Mouse (Mus musculus) embryonic facial prominence, embryonic 14.5 days (tissue): Measurements from ENCODE around the gene Cdh5. TPM values are rescaled to one million over a fixed set of nuclear protein-coding genes. Genes with fewer than 3 reads are reported as not detected.

Source experiments
- ATAC-seq: fragments of 200-750 bp; cut with Nextera tagmentation; 2 replicates; pipeline ENCODE4 v1.8.0; 2017; ENCODE audit warnings: low read depth, moderate number of reproducible peaks, moderate TSS enrichment
- DNase-seq: peaks from one replicate; pipeline ENCODE4 v3.0.0-alpha.2; 2015; ENCODE audit warnings: low spot score
- H3K27ac ChIP-seq: fragments of 300-500 bp; sonication (generic); replicated peaks from 2 replicates; pipeline ENCODE4 v1.5.1; 2014; ENCODE audit warnings: low read depth, mild to moderate bottlenecking, low read length, moderate library complexity
- H3K27me3 ChIP-seq: fragments of 300-500 bp; sonication (generic); replicated peaks from 2 replicates; pipeline ENCODE4 v1.6.1; 2014; ENCODE audit warnings: low read length; ENCODE audit not compliant: control insufficient read depth, insufficient read depth
- H3K36me3 ChIP-seq: fragments of 300-500 bp; sonication (generic); 2 replicates; pipeline ENCODE4 v1.6.1; 2014; ENCODE audit warnings: low read length, mixed read lengths; ENCODE audit not compliant: control insufficient read depth, insufficient read depth
- H3K4me1 ChIP-seq: fragments of 300-500 bp; sonication (generic); 2 replicates; pipeline ENCODE4 v1.6.1; 2014; ENCODE audit warnings: antibody characterized with exemption, low read length; ENCODE audit not compliant: control insufficient read depth, insufficient read depth
- H3K4me2 ChIP-seq: fragments of 300-500 bp; sonication (generic); 2 replicates; pipeline ENCODE4 v1.6.1; 2014; ENCODE audit warnings: low read depth, mild to moderate bottlenecking, low read length, moderate library complexity, mixed read lengths
- H3K4me3 ChIP-seq: fragments of 300-500 bp; sonication (generic); 2 replicates; pipeline ENCODE4 v1.5.1; 2014; ENCODE audit warnings: low read depth, mild to moderate bottlenecking, low read length
- H3K9ac ChIP-seq: fragments of 300-500 bp; sonication (generic); 2 replicates; pipeline ENCODE4 v1.6.1; 2014; ENCODE audit warnings: low read depth, mild to moderate bottlenecking, low read length, moderate library complexity, mixed read lengths
- H3K9me3 ChIP-seq: fragments of 300-500 bp; sonication (generic); 2 replicates; pipeline ENCODE4 v1.6.1; 2016; ENCODE audit warnings: low read length; ENCODE audit not compliant: control insufficient read depth
- WGBS: fragments of 180-500 bp; shearing (Covaris S2); extraction: QIAGEN DNeasy Blood & Tissue Kit; methylation state at CpG from one replicate; pipeline ENCODE4 v1.1.7; 2014; 5-methylcytosine and 5-hydroxymethylcytosine counted together
- polyA plus RNA-seq: library from polyadenylated mRNA; unstranded; fragments of >200 nt; fragmentation: Nextera tagmentation; extraction: Ambion mirVana; gene quantifications from 2 replicates; pipeline ENCODE4 v1.2.1, GENCODE M21; 2014

Gene Cdh5
- polyA plus RNA-seq, 1 experiment from 2014 or later = 46.2 TPM

DNA sequence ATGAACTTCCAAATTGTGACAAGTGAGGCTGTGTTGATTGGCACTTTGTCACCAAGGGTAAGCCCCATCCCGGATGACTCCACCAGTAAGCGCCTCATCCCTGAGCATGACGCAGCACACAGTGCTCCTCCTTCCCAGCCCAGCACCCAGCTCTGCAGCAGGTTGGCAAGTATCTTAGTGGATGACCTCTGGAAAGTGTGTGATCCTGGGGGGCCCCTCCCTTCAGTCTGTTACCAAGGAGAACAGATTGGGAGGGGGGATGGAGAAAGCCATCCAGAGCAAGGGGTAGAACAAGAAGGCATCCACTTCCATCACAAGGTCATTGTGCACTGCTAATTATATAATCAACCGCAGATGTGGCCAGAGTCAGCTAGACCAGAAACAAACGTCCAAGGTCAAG, 59.3 kb downstream of the Cdh5 start:
- H3K4me2 ChIP-seq = no peak overlapping the region
- DNase-seq = no peak
- 52% methylated on average over 5 of the region's 5 CpGs for WGBS
- no peaks in the 10 kb centered on the region for H3K36me3 ChIP-seq
- ATAC-seq = no peak
- no peak overlapping the region for H3K4me3 ChIP-seq
- no peaks in the 10 kb centered on the region for H3K4me1 ChIP-seq
- no peak overlapping the region for H3K9ac ChIP-seq
- no peaks in the 10 kb centered on the region for H3K9me3 ChIP-seq
- no peak overlapping the region for H3K27ac ChIP-seq
- no peaks in the 10 kb centered on the region for H3K27me3 ChIP-seq

DNA sequence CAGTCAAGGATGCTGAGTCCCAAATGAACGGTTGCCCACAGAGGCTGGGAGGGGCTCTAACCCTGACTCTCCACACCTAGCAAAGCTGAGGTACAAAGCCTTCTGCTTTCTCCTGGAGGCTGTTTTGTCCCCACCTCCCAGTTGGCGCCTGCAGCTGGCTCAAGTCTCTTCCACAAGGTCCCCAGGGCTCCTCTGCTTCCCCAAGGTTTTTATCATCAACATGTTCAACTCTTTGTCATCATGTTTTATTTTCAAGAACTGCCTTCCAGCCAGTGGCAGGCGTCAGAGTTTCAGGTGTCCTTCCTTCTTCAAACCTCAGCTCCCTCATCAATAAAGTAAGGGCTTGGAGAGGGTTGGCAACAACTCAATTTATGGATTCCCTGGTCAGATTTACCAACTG, 68.0 kb downstream of the Cdh5 start:
- DNase-seq (no peak), ATAC-seq (no peak)
- Histone ChIP-seq H3K9me3 (no peaks in the 10 kb centered on the region), H3K27ac (no peak overlapping the region), H3K4me2 (no peak overlapping the region), H3K9ac (no peak overlapping the region), H3K36me3 (no peaks in the 10 kb centered on the region), H3K4me3 (no peak overlapping the region), H3K4me1 (peaks cover 5% of the 10 kb centered on the region; the same call in 1 of the 2 replicates), H3K27me3 (peaks cover 45% of the 10 kb centered on the region)
- WGBS = 74% methylated on average over 3 of the region's 3 CpGs

DNA sequence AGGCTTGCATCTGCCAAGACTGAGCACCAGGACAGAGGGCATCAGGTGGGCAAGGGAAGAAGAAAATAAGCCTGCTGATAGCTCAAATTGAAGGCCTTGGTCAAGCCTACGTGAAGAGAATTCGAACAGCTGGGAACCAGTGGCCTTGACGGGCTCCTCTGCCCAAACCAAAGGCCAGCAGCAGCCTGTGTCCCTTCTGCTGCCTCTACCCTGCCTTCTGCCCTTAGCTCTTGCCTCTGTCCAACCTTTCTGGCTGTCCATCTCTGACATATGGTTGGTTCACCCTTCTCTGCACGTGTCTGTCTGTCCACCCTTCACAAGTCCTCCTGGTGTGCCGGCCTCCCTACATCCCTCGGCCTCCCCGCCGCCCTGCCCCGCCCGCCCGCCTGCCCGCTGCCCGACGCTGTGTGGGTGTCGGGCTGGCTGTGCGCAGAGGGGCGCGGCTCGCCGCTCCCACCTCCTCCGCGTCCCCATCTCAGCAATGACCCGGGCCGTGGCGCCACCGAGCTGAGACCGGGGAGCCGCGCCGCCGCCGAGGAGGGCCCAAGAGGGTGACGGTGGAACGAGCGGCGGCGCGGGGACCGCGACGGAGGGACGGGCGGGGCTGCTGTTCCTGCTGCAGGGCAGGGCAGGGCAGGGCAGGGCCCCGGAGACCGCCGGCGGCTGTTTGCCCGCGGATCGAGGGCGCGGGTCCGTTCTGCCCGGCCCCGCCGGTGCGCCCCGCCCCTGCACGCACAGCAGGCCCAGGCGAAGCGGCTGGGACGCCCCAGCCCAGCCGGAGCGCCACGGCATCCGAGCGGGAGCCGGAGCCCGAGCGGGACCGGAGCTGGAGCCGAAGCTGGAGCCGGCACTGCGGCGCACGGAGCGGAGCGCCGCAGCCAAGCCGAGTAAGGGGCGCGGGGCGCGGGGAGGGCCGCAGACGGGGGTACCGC, 69.0 kb downstream of the Cdh5 start, which contains the start of gene Bean1:
Bean1 (plus strand) TSS at position 325 of the 932 bp plus-strand sequence.
- DNase-seq = peak; percentile 35
- peak within 1 kb of the TSS; percentile 67 for H3K4me3 ChIP-seq
- peaks cover 5% of the 10 kb centered on the region; the same call in 1 of the 2 replicates for H3K4me1 ChIP-seq
- H3K4me2 ChIP-seq = peak within 1 kb of the TSS; percentile 98
- ATAC-seq = peak; percentile 86
- H3K9me3 ChIP-seq = no peaks in the 10 kb centered on the region
- 4% methylated on average over 31 of the region's 87 CpGs for WGBS
- H3K27ac ChIP-seq = no peak within 1 kb of the TSS
- H3K9ac ChIP-seq = peak within 1 kb of the TSS; percentile 76
- no peaks in the 10 kb centered on the region for H3K36me3 ChIP-seq
- peaks cover 45% of the 10 kb centered on the region for H3K27me3 ChIP-seq

DNA sequence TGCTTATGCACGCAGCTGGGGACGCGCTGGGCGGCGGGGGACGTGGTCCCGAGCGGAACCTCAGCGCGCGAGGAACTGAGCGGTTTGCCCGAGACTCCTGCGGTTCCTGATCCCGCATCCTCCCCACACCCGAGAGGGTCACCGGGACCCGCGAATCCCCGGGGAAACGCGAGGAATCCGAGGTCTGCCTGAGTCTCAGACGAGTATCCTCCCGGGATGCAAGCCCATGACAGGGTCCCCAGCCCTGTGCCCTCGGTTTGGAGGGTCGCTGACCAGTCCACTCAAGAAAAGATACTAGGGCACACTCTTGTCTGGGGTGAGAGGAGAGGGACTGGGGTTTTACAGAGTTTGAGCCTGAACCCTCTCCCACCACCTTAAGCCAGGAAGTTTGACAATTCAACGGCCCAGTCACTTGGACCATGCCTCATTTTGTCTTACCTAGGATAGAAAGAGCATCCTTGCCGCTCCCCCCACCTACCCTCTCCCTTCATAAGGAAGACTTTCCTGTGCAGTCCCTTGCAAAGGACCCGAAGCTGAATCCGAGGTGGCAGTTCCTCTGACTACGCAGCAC, 69.7 kb downstream of the Cdh5 start:
- H3K36me3 ChIP-seq = no peaks in the 10 kb centered on the region
- no peak overlapping the region for H3K27ac ChIP-seq
- peak overlapping the region; percentile 76 for H3K9ac ChIP-seq
- H3K4me1 ChIP-seq = peaks cover 5% of the 10 kb centered on the region; the same call in 1 of the 2 replicates
- DNase-seq (peak; percentile 4), ATAC-seq (0 out of 2 replicates have a peak, but pooled peaks have one; percentile 2)
- H3K4me2 ChIP-seq = peak overlapping the region; percentile 98
- peaks cover 45% of the 10 kb centered on the region for H3K27me3 ChIP-seq
- peak overlapping the region; percentile 67 for H3K4me3 ChIP-seq
- H3K9me3 ChIP-seq = no peaks in the 10 kb centered on the region
- WGBS = 5% methylated on average over 26 of the region's 32 CpGs

DNA sequence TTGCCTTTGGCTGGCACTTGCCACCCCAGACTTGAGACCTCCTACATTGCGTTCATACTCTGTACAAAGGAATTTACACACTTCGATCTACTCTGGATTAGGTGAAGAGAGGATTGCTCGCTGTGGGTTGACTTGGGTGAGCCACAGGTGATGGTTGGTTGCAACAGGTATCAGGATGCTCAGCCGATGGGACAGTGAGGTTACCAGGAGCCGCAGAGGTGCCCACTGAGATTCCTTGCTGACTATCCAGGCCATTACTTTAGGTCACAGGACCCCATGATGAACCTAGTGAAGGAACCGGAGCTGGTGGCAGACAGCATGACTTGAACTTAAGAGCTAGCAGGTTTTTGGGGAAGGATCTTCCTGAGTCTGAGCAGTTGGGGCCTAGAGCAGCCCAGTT, 71.0 kb downstream of the Cdh5 start:
- Histone ChIP-seq H3K9ac (no peak overlapping the region), H3K27ac (no peak overlapping the region), H3K4me2 (no peak overlapping the region), H3K4me3 (no peak overlapping the region), H3K36me3 (no peaks in the 10 kb centered on the region), H3K9me3 (no peaks in the 10 kb centered on the region), H3K4me1 (peaks cover 5% of the 10 kb centered on the region; the same call in 1 of the 2 replicates), H3K27me3 (peaks cover 45% of the 10 kb centered on the region)
- no peak for DNase-seq
- ATAC-seq = no peak
- WGBS = 92% methylated on average over 6 of the region's 6 CpGs

DNA sequence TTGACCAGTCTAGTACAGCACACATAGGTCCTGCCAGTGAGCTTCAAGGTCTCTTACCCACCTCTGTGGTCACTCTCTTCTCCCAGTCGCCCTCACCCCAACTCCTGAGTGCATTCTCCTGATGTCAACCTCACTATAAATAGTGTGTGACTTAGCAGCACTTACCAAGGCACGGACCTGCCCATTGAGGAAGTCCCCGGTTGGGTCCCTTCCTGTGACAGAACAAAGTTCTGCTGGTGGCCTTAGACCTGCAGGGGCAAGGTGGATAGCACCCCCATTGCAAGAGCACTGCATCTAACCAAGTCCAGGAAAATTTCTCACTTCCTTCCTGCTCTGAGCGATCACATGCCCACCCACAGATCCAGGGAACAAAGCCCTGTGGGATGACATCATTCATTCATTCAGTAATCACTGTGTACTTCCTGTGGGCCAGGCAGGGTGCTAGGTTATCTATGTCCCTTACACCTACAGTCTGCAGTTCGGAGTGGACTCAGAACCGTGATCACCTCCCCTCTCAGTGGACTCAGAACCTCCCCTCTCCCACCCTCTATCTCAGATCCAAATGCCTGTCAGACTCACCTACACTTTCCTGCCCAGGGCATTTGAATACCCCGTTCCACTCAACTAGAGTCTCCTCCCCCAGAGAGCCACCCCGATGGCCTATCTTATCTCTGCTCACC, 74.6 kb downstream of the Cdh5 start:
- Histone ChIP-seq H3K27ac (no peak overlapping the region), H3K9ac (no peak overlapping the region), H3K4me1 (peaks cover 3% of the 10 kb centered on the region; the same call in 1 of the 2 replicates), H3K4me2 (no peak overlapping the region), H3K9me3 (no peaks in the 10 kb centered on the region), H3K4me3 (no peak overlapping the region), H3K27me3 (peaks cover 28% of the 10 kb centered on the region), H3K36me3 (no peaks in the 10 kb centered on the region)
- 71% methylated on average over 8 of the region's 8 CpGs for WGBS
- ATAC-seq (no peak), DNase-seq (no peak)

DNA sequence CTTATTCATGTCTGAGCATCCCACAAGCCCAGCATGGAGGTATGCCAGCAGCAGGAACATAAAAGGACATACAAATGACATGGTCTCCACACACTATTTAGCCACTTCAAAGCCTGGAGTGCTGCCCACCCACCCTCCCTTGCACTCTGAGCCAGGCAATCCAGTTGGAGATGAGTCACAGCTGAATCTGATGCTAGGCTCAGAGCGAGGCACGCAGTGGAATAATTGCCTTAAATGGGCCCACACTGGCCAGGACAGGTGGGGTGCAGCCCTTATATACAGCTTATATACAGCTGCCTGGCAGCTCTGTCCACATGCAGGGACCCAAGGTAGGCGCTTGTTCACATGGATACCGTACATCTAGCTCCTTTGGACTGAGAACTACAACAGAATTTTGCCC, 75.6 kb downstream of the Cdh5 start:
- H3K36me3 ChIP-seq = no peaks in the 10 kb centered on the region
- 67% methylated on average over 4 of the region's 4 CpGs for WGBS
- peaks cover 17% of the 10 kb centered on the region for H3K27me3 ChIP-seq
- no peak overlapping the region for H3K4me2 ChIP-seq
- no peaks in the 10 kb centered on the region for H3K4me1 ChIP-seq
- no peak overlapping the region for H3K4me3 ChIP-seq
- H3K9me3 ChIP-seq = no peaks in the 10 kb centered on the region
- no peak overlapping the region for H3K27ac ChIP-seq
- ATAC-seq (no peak), DNase-seq (peak; percentile 12)
- no peak overlapping the region for H3K9ac ChIP-seq

DNA sequence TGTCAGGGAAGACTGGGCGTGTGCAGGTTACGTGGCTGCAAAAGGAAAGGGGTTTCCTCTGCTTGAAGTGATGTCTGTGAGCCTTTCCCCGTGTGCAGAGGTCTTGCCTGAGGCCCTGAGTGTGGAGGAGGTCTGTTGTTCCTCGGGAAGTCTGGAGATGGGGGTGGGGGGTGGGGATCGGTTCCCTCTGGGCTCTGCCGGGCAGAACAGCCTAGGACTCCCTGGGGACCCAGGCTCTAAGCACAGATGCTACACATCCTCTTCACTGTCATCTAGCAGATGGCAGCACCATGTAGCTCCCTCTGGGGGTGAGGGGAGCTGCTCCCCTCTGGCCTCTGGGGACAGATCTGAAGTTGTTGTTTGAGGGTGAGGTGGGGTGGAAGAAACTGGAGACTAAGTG, 83.5 kb downstream of the Cdh5 start:
- H3K4me1 ChIP-seq = no peaks in the 10 kb centered on the region
- H3K27me3 ChIP-seq = no peaks in the 10 kb centered on the region
- H3K9me3 ChIP-seq = no peaks in the 10 kb centered on the region
- no peak overlapping the region for H3K4me3 ChIP-seq
- DNase-seq = peak; percentile 26
- WGBS = 16% methylated on average over 6 of the region's 6 CpGs
- H3K4me2 ChIP-seq = no peak overlapping the region
- peak; percentile 80 for ATAC-seq
- H3K36me3 ChIP-seq = no peaks in the 10 kb centered on the region
- no peak overlapping the region for H3K27ac ChIP-seq
- H3K9ac ChIP-seq = no peak overlapping the region
